Mouse (Mus musculus): ENCODE measurements around the gene Slc4a4. TPM values are rescaled to one million over a fixed set of nuclear protein-coding genes. Genes with fewer than 3 reads are reported as not detected.

The Slc4a4 gene
- polyA plus RNA-seq (2012; rRNA removed) (0.44 and 0.57 TPM in 2 replicates), polyA plus RNA-seq (2014; fragmentation: Nextera tagmentation; extraction: Ambion mirVana) (0.50 and 0.61 TPM in 2 replicates)

GRCm38 (mm10) chr5:88886668-88887555 lies at the start of gene Slc4a4:
Gene Slc4a4, plus strand, starts transcription at chr5:88886818.
- Histone ChIP-seq H3K27me3 (ENCODE audit: control insufficient read depth, insufficient read depth, low read length) (peaks cover 42% of the 10 kb centered on the region), H3K4me1 (replicated peaks; ENCODE audit: control insufficient read depth in 2 of 2, insufficient read depth in 2 of 2, low read length in 1 of 2) (no peaks in the 10 kb centered on the region), H3K9me3 (ENCODE audit: control insufficient read depth, low read length) (no peaks in the 10 kb centered on the region), H3K4me2 (ENCODE audit: low read depth) (peak within 1 kb of the TSS; percentile 56), H3K27ac (no peak within 1 kb of the TSS), H3K9ac (replicated peaks) (no peak within 1 kb of the TSS), H3K36me3 (replicated peaks; ENCODE audit: control insufficient read depth, insufficient read depth, low read depth) (no peaks in the 10 kb centered on the region), H3K4me3 (ENCODE audit: insufficient read depth in 1 of 2, low read depth in 2 of 2, low read length in 2 of 2) (peak within 1 kb of the TSS; percentile 50 to 57)
- ATAC-seq (ENCODE audit: insufficient read depth): peak; percentile 70
- no peak for DNase-seq (ENCODE audit: low read depth in 3 of 3, low spot score in 3 of 3)
- under 1% methylated on average over 110 of the region's 119 CpGs for WGBS (ENCODE audit: insufficient replicate concordance)
- TF ChIP-seq CTCF (IDR thresholded peaks at IDR 0.05; ENCODE audit: low read depth) (no peak), EP300 (IDR thresholded peaks at IDR 0.05; ENCODE audit: low read depth) (no peak)

- H3K9ac ChIP-seq (replicated peaks): no peak overlapping the region
- H3K4me3 ChIP-seq (ENCODE audit: insufficient read depth in 1 of 2, low read depth in 2 of 2, low read length in 2 of 2): no peak overlapping the region
- DNase-seq (ENCODE audit: low read depth in 3 of 3, low spot score in 3 of 3) (no peak), ATAC-seq (ENCODE audit: insufficient read depth) (no peak)
- no peaks in the 10 kb centered on the region for H3K27me3 ChIP-seq (ENCODE audit: control insufficient read depth, insufficient read depth, low read length)
- no peak overlapping the region for H3K27ac ChIP-seq
- WGBS (ENCODE audit: insufficient replicate concordance): 38% methylated on average over 5 of the region's 5 CpGs
- TF ChIP-seq EP300 (IDR thresholded peaks at IDR 0.05; ENCODE audit: low read depth) (no peak), CTCF (IDR thresholded peaks at IDR 0.05; ENCODE audit: low read depth) (no peak)
- no peak overlapping the region for H3K4me2 ChIP-seq (ENCODE audit: low read depth)
- 0 out of 4 replicates have a peak, but pooled peaks cover 0 to 2% of the 10 kb centered on the region in 2 experiments for H3K4me1 ChIP-seq (replicated peaks; ENCODE audit: control insufficient read depth in 2 of 2, insufficient read depth in 2 of 2, low read length in 1 of 2)
- no peaks in the 10 kb centered on the region for H3K36me3 ChIP-seq (replicated peaks; ENCODE audit: control insufficient read depth, insufficient read depth, low read depth)
- H3K9me3 ChIP-seq (ENCODE audit: control insufficient read depth, low read length): no peaks in the 10 kb centered on the region
Measured at GRCm38 (mm10) chr5:88840080-88840798, 46.4 kb upstream of the Slc4a4 start.

- Histone ChIP-seq H3K36me3 (replicated peaks; ENCODE audit: control insufficient read depth, insufficient read depth, low read depth) (no peaks in the 10 kb centered on the region), H3K27me3 (ENCODE audit: control insufficient read depth, insufficient read depth, low read length) (no peaks in the 10 kb centered on the region), H3K4me1 (replicated peaks; ENCODE audit: control insufficient read depth in 2 of 2, insufficient read depth in 2 of 2, low read length in 1 of 2) (no peaks in the 10 kb centered on the region), H3K4me3 (ENCODE audit: insufficient read depth in 1 of 2, low read depth in 2 of 2, low read length in 2 of 2) (no peak overlapping the region), H3K4me2 (ENCODE audit: low read depth) (no peak overlapping the region), H3K9ac (replicated peaks) (no peak overlapping the region), H3K9me3 (ENCODE audit: control insufficient read depth, low read length) (no peaks in the 10 kb centered on the region), H3K27ac (no peak overlapping the region)
- DNase-seq (ENCODE audit: low read depth in 3 of 3, low spot score in 3 of 3) (no peak), ATAC-seq (ENCODE audit: insufficient read depth) (no peak)
- 66% methylated on average over 3 of the region's 3 CpGs for WGBS (ENCODE audit: insufficient replicate concordance)
- TF ChIP-seq CTCF (IDR thresholded peaks at IDR 0.05; ENCODE audit: low read depth) (no peak), EP300 (IDR thresholded peaks at IDR 0.05; ENCODE audit: low read depth) (no peak)
Measured at GRCm38 (mm10) chr5:88857311-88857710, 29.3 kb upstream of the Slc4a4 start.

GRCm38 (mm10) chr5:88857801-88858200 lies 28.8 kb upstream of the Slc4a4 start:
- no peak for ATAC-seq (ENCODE audit: insufficient read depth)
- H3K36me3 ChIP-seq (replicated peaks; ENCODE audit: control insufficient read depth, insufficient read depth, low read depth): no peaks in the 10 kb centered on the region
- no peaks in the 10 kb centered on the region for H3K27me3 ChIP-seq (ENCODE audit: control insufficient read depth, insufficient read depth, low read length)
- no peak overlapping the region for H3K9ac ChIP-seq (replicated peaks)
- TF ChIP-seq CTCF (IDR thresholded peaks at IDR 0.05; ENCODE audit: low read depth) (no peak), EP300 (IDR thresholded peaks at IDR 0.05; ENCODE audit: low read depth) (no peak)
- H3K4me3 ChIP-seq (ENCODE audit: insufficient read depth in 1 of 2, low read depth in 2 of 2, low read length in 2 of 2): no peak overlapping the region
- no peaks in the 10 kb centered on the region for H3K4me1 ChIP-seq (replicated peaks; ENCODE audit: control insufficient read depth in 2 of 2, insufficient read depth in 2 of 2, low read length in 1 of 2)
- no peaks in the 10 kb centered on the region for H3K9me3 ChIP-seq (ENCODE audit: control insufficient read depth, low read length)
- WGBS (ENCODE audit: insufficient replicate concordance): 76% methylated on average over 4 of the region's 4 CpGs
- DNase-seq (ENCODE audit: low read depth in 3 of 3, low spot score in 3 of 3): no peak
- H3K4me2 ChIP-seq (ENCODE audit: low read depth): no peak overlapping the region
- H3K27ac ChIP-seq: no peak overlapping the region

GRCm38 (mm10) chr5:88858226-88858625 lies 28.4 kb upstream of the Slc4a4 start:
- Histone ChIP-seq H3K27me3 (ENCODE audit: control insufficient read depth, insufficient read depth, low read length) (no peaks in the 10 kb centered on the region), H3K4me3 (ENCODE audit: insufficient read depth in 1 of 2, low read depth in 2 of 2, low read length in 2 of 2) (no peak overlapping the region), H3K9ac (replicated peaks) (no peak overlapping the region), H3K4me1 (replicated peaks; ENCODE audit: control insufficient read depth in 2 of 2, insufficient read depth in 2 of 2, low read length in 1 of 2) (no peaks in the 10 kb centered on the region), H3K9me3 (ENCODE audit: control insufficient read depth, low read length) (no peaks in the 10 kb centered on the region), H3K36me3 (replicated peaks; ENCODE audit: control insufficient read depth, insufficient read depth, low read depth) (no peaks in the 10 kb centered on the region), H3K27ac (no peak overlapping the region), H3K4me2 (ENCODE audit: low read depth) (no peak overlapping the region)
- 66% methylated on average over 4 of the region's 4 CpGs for WGBS (ENCODE audit: insufficient replicate concordance)
- no peak for ATAC-seq (ENCODE audit: insufficient read depth)
- TF ChIP-seq EP300 (IDR thresholded peaks at IDR 0.05; ENCODE audit: low read depth) (no peak), CTCF (IDR thresholded peaks at IDR 0.05; ENCODE audit: low read depth) (no peak)
- DNase-seq (ENCODE audit: low read depth in 3 of 3, low spot score in 3 of 3): no peak
